Mouse (Mus musculus) large intestine, adult 2 months (tissue): ENCODE measurements around the gene Kdelc2. TPM values are rescaled to one million over a fixed set of nuclear protein-coding genes. Genes with fewer than 3 reads are reported as not detected.

ENCODE experiments used
- DNase-seq: peaks from one replicate; pipeline ENCODE4 v3.0.0-alpha.2; 2012; ENCODE audit warnings: low read depth, low spot score
- WGBS: fragments of 180-500 bp; shearing (Covaris S2); methylation state at CpG from one replicate; pipeline ENCODE4 v1.1.7; 2018; 5-methylcytosine and 5-hydroxymethylcytosine counted together
- polyA plus RNA-seq: library from polyadenylated mRNA; depleted of rRNA; stranded (reverse); fragments of >200 nt; gene quantifications from 2 replicates; pipeline ENCODE4 v1.2.3, GENCODE M21; 2012

Gene Kdelc2
- polyA plus RNA-seq, 1 experiment = 2.6 TPM

DNA sequence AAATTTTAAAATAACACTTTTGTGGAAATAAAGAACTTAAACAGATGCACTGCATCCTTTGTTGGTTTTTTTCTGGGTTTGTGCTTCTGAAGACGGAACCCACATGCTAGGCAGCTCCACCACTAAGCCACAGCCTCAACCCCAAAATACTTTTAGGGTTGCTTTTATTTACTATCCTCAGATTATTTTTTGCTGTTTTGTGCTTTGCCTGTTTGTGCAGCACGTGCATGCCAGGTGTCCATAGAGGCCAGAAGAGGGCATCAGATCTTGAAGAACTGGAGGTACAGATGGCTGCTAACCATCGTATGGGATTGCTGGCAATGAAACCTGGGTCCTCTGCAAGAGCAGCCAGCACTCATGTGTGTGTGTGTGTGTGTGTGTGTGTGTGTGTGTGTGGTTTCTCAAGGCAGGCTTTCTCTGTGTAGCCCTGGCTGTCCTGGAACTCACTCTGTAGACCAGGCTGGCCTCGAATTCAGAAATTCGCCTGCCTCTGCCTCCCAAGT, 2.7 kb upstream of the Kdelc2 start:
- DNase-seq = no peak

DNA sequence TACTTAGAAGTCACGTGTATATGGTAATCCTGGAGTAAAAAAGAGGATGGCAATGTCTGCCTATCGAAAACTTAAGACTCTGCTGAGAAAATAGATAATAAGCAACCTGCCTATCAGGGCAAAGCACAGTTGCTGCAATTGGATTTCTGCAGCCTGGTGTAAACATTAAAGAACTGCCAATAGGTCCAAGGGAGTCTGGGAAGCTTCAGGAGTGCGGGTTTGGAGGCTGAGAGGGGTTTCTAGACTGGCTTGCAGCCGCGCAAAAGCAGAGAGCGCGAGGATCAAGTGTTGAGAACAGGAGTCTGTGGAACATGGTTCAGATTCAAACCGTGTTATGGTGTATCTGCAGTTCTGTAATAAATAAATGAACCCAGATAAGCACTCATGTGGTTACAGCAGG, 1.0 kb downstream of the Kdelc2 start:
- no peak for DNase-seq
- 7% methylated on average over 8 of the region's 8 CpGs for WGBS

More for the DNA sequence above, 2.7 kb upstream of the Kdelc2 start:
- 77% methylated on average over 5 of the region's 5 CpGs for WGBS

GRCm38 (mm10) chr9:53387431-53387830, 3.6 kb downstream of the Kdelc2 start:
- WGBS = 26% methylated on average over 2 of the region's 2 CpGs
- DNase-seq = no peak

DNA sequence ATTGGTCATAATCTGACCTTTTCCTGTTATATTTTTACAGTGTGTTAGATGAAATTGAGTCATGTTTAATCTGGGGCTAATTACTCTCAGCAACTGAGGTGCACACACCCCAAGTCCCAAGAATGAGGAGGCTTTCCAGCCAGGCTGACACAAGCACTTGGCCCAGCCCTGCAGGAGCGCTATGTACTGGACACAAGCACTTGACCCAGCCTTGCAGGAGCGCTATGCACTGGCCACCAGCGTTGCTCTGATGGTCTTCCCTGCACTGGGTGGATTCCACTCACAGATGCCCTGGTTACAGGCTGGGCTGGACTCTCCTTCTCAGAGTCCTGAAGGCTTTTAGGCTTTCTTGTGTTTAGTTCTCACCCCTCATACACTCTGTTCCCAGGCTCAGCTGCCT, 5.3 kb downstream of the Kdelc2 start:
- 72% methylated on average over 3 of the region's 3 CpGs for WGBS
- DNase-seq = no peak

DNA sequence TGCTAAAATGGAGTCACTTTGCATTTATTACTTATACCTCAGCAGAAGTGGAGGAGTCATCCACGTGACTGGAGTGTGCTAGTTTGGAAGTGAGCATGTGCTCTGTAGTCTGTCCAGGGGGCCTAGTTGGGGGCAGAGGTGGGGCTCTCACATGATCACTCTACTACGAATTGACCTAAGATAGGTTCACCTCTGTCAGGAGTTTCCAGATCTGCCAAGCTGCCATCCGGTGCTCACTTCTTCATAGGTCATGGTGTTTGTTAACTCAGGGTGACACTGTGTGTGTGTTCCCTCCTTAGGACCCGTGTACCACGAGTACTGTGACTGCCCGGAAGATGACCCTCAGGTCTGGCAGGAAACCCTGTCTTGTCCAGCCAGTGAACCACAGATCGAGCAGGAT, 6.3 kb downstream of the Kdelc2 start:
- WGBS = 84% methylated on average over 7 of the region's 7 CpGs

DNA sequence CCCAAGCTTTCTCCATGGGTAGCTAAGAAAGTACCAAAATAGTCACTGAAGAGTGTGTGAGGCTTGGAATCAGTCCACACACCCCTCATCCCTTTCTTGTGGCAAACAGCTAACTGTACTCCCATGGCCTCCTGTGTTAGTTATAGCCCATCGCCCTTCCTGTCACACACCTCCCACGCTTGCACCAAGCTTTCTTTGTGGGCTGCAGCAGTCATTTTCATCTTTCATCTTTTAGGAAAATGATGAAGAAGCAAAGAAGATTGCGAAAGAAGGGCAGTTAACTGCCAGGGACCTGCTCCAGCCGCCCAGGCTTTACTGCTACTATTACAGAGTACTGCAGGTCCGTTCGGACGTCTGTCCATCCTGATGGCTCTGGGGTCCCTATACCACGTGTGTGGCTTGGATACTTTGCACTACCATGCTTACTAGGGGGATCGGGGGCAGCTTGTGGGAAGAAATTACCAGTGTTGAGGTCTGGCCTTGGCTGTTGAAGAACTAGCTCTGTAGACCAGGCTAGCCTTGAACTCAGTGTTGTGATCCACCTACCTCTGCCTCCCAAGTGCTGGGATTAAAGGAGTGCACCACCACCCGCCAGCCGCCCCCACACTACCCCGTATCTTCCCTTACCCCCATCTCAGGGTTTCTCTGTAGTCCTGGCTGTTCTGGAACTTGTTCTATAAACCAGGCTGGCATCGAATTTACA, 14.0 kb downstream of the Kdelc2 start:
- 61% methylated on average over 13 of the region's 13 CpGs for WGBS

More for the DNA sequence above, 6.3 kb downstream of the Kdelc2 start:
- no peak for DNase-seq

GRCm38 (mm10) chr9:53398388-53398700, 14.5 kb downstream of the Kdelc2 start:
- WGBS = 14% methylated on average over 5 of the region's 5 CpGs
- DNase-seq = no peak

More for the DNA sequence above, 14.0 kb downstream of the Kdelc2 start:
- no peak for DNase-seq

- 96% methylated on average over 8 of the region's 8 CpGs for WGBS
- no peak for DNase-seq
These were observed 15.7 kb downstream of the Kdelc2 start for GRCm38 (mm10) chr9:53399537-53399936.

- WGBS = 85% methylated on average over 4 of the region's 4 CpGs
- no peak for DNase-seq
These were observed 16.9 kb downstream of the Kdelc2 start for GRCm38 (mm10) chr9:53400696-53401095.

GRCm38 (mm10) chr9:53401146-53401545, 17.3 kb downstream of the Kdelc2 start:
- no peak for DNase-seq
- WGBS = 53% methylated on average over 8 of the region's 8 CpGs

GRCm38 (mm10) chr9:53402291-53402711, 18.5 kb downstream of the Kdelc2 start, which contains the start of gene 4930550C14Rik:
4930550C14Rik (plus strand) TSS chr9:53402325.
- 2% methylated on average over 11 of the region's 11 CpGs for WGBS
- DNase-seq = no peak

DNA sequence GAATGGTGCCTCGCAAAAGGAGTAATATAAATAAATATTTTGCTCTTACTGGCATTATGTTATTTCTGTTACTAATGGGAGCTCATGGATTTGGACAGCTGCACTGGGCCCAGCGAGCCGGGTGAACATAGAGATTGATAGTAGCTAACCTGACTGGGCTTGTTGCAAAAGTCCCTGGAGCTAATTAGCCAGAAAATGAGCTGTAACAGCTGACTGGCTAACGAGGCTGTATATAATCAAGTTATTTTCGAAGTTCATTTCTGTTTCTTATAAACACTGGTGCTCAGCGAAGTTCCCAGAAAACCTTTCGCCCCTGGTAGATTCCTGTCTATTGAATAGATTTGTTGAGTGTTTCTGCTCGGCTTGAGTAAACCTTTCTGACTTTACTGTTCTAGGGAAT, 19.2 kb downstream of the Kdelc2 start:
- WGBS = 60% methylated on average over 8 of the region's 8 CpGs

DNA sequence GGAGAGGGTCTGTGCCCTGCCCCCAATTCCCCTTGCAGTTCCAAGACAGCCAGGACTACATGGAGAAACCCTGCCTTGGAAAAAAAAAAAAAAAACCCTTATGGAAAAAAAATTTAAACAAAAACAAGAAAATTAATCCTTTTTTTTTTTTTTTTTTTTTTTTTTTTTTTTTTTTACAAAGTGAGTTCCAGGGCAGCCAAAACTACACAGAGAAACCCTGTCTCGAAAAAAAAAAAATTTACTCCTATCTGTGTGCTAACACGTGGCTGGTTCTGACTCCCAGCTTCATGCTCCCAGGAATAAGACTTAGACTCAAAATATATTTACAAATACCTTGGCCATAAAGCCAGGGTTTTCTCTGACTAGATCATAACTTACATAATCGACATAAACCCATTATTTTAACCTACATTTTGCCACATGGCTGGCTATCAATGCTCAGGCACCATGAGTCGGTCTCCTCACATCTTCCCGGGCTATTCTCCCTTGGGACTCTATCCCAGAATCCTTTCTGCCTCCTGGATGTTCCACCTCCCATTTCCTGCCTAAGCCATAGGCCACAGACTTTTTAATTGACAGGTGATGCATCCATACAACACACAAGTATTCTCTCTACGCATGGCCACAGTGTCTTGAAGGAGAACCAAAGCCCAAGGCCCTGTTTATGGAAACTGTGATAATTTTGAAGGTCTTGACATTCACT, 20.4 kb downstream of the Kdelc2 start:
- WGBS = 86% methylated on average over 6 of the region's 6 CpGs
- DNase-seq = no peak

More for the DNA sequence above, 19.2 kb downstream of the Kdelc2 start:
- no peak for DNase-seq

DNA sequence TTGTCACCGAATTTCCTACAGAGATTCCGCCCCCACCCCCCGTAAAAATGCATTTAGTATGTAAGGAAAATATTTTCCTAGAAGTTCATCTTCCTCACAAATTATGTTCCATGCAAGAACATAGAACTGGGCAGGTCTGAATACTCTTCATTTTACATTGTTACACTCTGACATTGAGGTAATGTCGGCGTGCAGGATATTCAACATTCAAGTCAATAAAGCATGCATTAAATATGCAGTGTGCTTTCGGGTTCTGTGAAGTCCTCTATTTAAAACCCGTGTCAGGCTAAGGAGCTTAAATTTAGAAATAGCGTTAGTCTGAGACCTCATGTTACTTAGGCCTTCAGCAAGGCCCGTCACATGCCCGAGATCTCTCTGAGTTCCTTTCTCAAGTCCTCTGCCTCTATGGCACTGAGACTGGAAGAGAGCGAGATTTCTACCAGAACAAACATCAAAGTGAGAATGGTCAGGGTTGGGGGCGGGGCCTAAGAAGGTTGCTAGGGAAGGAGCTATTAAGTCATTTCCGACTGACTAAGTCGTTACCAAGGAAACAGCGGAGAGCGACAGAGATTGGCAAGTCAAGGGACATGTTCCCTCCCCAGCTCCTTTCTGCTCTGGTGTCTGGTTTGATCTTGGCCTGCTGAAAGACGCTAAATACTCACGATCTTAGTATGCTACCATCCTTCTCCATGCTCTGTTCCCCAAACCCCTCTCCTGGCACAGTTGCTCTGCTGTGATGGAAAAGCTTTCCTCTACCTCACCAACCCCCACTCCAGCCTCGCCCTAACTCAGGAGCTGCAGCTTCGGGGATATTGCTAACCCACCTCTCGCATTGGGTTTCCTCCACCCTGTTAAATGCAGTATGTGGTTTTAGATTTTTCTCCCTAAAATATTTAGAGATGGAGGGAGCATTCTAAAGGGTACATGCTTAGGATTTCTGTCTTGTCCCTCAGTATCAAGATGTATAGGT, 21.2 kb downstream of the Kdelc2 start:
- no peak for DNase-seq
- WGBS = 36% methylated on average over 21 of the region's 21 CpGs

- WGBS = 36% methylated on average over 4 of the region's 4 CpGs
- no peak for DNase-seq
These were observed 24.7 kb downstream of the Kdelc2 start for GRCm38 (mm10) chr9:53408548-53408947.

DNA sequence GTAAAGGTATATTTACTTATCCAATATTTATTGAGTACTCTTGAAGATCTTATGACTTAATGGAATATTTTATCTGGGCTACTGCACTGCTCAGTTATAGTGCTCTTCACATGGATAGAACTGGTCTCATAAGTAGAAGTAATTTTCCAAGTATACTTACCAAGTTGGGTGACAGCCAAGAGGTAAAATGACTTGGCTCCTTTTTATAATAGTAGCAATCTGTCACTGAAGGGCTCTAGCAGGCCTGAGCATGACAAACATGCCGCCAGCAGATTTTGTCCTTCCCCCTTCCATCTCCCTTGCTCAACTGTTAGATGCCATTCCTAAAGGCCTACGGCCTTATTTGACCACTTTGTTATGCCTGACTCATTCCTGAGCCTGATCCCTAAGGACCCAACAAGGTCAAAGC, 25.1 kb downstream of the Kdelc2 start:
- DNase-seq = peak; percentile 48
- WGBS = 31% methylated on average over 2 of the region's 2 CpGs

GRCm38 (mm10) chr9:53409427-53409826, 25.6 kb downstream of the Kdelc2 start:
- no peak for DNase-seq
- WGBS = 76% methylated on average over 3 of the region's 3 CpGs

GRCm38 (mm10) chr9:53422133-53422896, 38.5 kb downstream of the Kdelc2 start:
- DNase-seq = no peak
- 50% methylated on average over 9 of the region's 9 CpGs for WGBS

DNA sequence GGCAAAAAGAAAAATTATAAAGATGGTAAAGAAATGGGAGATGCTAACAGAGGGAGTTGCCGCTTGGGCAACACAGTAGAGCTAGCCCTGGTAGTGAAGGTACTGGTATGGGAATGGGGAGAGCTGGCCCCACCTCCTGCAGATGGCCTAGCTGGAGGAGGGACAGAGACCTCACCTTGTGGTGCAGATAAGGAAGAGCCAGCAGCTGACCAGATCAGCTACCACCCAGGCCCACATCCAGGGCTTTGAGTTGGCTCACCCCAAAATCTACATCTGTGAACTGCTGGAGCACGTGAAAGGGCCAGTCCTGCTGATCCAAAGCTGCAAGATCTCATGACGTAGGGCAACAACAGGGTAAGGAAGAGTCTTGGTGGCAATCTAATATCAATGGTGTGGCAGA, 42.9 kb downstream of the Kdelc2 start:
- WGBS = 91% methylated on average over 3 of the region's 3 CpGs
- DNase-seq = no peak
